Mouse (Mus musculus) liver (tissue): Measurements from ENCODE around the gene Crtac1.
A peak's percentile ranks its signal among the peaks of the same experiment; 100 is the strongest.

Source experiments
- DNase-seq: peaks from one replicate; pipeline ENCODE4 v3.0.0-alpha.2; 2020; ENCODE audit warnings: mixed read lengths

Crtac1 gene

DNA sequence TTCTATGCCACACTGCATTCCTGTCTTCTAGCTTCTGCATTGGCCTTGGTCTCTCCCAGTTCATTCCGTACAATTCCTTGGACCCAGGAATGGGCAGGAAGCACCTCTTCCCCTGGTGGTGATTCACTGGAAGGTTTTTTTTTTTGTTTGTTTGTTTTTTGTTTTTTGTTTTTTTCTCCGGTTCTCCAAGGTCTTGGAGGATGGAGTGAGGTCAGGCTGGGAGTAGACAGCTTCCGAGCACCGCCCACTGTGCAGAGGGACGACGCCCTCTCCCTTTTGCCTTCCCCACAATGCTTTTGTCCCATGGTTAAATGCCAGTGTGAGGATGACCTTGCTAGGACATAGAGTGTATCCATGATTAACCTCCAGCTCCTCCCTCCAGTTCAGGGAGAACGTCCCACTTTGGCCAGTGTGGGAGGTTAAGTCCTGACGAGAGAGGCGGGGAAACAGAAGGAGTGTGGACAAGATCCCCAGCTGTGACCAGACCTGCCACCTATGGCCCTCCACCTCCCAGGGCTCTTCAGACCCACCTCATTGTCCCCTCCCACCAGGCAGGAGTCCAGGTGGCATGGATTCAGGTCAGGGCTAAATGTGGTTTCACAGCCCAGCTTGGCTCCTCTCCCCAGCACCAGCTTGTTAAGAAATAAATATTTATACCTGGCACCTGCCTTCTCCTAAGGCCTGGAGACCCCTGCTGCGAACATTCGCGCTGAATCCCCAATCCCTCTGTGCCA, 109.1 kb downstream of the Crtac1 start:
- DNase-seq, result no peak

DNA sequence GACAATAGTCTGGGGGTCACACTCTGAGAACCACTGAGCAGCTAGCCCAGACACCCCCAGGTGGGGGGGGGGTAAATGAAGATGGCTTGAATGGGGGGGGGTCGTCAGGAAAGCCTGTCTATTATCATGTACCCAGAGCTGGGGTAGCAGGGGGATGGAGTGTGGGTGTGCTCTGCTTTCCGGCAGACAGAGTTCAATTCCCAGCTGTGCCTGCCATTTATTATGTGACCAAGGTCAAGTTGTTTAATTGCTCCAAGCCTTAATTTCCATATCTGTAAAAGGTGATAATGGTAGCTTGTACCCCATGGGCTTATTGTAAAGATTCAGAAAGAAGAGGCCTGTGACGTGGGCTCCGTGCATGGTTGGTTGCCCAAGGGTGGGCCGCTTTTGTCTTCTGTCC, 109.6 kb downstream of the Crtac1 start:
- no peak for DNase-seq

DNA sequence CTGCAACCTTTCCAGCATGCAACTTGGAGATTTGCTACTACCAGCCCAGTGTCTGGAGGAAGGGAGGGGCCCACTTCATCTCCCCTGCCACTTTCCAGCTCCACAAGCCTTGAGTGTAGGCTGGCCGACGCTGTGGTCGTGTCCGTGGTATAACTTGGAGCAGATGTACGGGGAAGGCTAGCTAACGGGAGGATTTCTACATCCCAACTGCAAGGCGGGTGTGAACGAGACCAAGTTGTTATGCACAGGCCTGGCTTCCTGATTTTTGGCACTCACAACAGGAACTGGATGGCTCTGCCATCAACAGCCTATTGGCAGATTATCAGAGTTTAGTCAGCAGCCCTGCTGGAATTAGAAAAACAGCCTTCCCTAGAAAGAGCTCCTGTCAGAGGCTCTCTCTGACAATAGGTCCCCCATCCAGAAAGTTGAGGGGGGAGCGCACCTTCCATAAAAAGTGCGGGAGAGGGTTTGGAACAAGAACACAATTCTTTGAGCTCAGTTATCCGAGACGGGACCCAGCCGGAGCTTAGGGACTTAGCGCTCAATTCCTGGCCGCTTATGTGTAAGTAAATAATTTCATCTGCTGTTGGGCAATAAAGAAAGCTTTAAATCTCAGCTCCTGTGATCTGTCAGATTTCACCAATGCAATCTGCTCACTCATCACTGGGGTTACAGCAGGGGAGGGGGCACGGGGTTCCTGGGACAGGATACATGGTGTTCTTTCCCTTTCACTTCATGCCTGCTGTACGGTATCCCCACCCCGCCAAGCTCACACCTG, 113.7 kb downstream of the Crtac1 start:
- DNase-seq, result no peak

GRCm38 (mm10) chr19:42316998-42317397, 114.6 kb downstream of the Crtac1 start:
- DNase-seq, result no peak

DNA sequence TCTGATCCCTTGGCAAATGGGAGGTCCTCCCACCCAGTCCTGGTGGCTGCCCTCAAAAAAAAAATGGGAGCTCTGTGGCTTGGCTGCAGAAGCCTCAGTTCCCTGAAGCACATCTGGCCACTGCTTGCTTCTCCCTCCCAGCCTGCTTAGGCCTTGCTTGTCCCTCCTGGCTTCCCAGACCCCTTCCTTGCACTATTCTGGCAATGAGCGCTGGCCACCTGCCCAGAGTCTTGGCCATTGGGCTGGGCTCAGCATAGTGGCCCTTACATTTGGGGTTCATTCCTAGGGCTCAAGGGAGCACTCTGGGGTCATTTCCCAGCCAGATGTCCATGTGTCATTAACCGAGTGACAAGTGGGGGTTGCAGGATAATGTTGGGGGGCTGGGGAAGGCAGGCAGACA, 115.1 kb downstream of the Crtac1 start:
- DNase-seq, result no peak

DNA sequence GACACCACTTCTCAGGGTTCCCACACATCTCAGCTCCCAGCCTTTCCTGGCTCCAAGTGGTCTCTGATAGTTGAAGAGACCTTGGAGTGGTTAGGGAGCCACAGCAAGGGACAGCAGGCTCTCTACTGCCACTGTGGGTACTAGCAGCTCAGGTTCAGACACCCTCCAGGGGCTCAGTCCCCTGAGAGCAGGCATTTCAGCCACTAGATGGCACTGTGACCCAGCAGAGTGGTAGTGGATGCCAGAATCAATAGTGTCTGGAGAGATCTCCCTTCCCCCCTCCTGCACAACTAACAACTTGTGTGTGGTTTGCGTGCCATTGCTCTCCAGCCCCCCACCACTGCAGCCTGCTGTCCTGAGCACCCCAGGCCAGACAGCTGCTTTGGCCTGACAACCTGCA, 115.7 kb downstream of the Crtac1 start:
- peak; percentile 66 for DNase-seq

DNA sequence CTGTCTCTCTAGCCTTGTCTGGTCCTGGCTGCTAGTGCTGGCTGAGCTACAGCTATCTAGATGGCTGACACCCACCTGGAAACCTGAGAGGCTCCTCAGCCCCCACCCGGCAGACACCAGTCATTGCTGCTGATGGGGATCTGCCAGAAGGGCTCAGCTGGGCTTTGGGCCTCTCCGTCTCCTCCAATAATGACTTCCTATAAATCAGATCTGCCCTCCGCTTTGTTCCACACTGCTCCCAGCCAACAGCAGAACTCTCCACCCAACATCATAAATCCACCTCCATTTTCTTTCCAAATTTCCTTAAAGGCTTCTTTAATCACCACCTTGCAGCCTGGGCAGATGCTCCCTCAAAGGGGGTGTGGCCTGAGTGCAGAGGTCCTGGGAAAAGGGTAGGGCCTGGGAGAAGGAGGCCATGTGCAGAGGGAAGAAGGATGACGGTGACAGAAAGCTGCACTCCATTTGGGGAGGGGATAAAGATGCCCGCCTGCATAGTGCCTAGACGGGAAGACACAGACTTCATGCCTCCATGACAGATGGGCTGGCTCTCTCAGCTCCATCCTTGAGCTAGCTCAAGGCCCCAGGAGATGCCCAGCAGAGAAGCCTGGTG, 116.4 kb downstream of the Crtac1 start:
- no peak for DNase-seq

- no peak for DNase-seq
These were observed 119.4 kb downstream of the Crtac1 start for GRCm38 (mm10) chr19:42312191-42312590.

DNA sequence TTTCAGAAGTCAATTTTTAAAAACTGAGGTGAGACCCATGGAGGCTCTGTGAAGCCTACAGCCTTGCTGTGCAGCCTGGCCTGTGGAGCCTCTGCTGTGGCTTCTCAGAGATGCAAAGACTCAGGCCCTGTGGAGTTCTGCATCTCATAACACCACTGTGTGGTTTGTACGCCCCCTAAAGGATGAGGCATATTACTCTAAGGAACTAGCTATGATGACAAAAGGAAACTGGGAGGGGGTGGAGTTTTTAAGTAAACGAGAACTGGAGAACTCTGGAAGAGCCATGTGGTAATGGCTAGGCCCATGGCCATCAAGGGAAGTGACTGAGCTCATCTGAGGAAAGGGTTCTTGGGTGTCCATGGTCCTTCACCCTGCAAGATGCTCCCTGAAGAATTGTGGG, 120.3 kb downstream of the Crtac1 start:
- no peak for DNase-seq

GRCm38 (mm10) chr19:42308931-42309330, 122.7 kb downstream of the Crtac1 start:
- no peak for DNase-seq

- DNase-seq, result peak; percentile 14
These were observed 124.6 kb downstream of the Crtac1 start for GRCm38 (mm10) chr19:42307019-42307418.

GRCm38 (mm10) chr19:42306202-42306601, 125.4 kb downstream of the Crtac1 start:
- peak; percentile 28 for DNase-seq

- DNase-seq, result no peak
These were observed 125.8 kb downstream of the Crtac1 start for GRCm38 (mm10) chr19:42305746-42306145.

DNA sequence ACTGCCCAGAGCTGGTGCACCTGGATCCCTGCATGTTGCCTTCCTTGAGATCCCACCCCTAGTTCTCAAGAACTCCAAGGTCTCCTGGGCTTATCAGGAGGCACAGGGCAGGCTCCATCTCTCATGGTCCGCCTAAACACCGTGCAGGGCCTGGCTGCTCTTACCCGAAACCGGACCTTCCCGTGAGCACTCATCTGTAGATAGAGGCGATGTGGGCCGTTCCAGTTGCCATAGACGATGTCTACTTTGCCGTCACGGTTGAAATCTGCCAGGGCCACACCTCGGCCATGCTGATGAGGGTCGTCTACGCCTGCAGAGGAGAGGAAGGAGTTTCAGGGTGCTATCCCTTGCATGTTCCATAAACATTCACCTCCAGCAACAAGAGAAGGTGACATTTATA, 127.1 kb downstream of the Crtac1 start:
- no peak for DNase-seq

DNA sequence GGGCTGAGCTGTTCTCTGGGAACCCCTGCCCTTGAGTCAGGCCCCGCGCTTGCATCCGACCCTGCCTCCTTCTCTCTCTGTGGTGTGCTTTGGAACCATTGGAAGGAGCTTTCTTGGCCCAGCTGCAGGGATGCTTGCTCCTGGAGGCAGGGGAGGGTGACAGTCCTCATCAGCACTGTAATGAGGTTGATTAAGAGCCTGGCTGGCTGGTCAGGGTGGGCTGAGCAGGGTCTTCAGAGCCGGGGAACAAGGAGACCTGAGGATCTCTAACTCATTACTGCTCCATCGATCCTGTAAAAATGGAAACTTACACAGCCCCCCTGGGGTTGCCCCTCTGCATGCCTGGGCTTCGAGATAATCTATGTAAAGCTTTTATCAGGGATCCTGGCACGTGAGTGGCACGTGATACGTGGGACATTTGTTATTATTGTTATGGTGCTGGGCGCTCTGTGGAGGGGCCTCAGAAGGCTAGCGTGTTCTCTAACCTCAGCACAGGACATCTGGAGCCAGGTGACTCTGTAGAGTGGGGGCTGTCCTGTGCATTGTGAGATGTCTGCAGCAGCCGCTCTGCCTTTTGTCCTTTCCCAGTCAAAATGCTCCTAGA, 128.3 kb downstream of the Crtac1 start:
- no peak for DNase-seq

- no peak for DNase-seq
These were observed 138.4 kb downstream of the Crtac1 start for GRCm38 (mm10) chr19:42293216-42293615.

DNA sequence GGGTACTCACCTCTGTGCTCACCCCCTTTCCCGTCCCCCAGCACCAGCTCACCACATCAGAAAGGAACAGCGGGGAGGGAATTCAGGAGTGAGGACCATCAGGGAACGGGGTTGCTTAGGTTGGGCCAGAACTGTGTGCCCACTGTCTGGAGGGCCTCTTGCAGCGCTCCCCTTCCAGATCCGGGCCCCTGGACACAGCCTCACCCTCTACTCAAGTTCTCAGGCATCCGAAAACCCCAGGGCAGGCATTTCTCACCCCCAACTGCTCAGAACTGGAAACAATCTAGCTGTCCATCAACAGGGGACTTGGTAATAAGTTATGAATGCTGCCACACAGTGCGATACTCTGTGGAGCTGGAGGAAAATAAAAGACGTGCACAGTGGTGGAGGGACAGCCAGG, 139.5 kb downstream of the Crtac1 start:
- no peak for DNase-seq

- DNase-seq, result no peak
These were observed 140.5 kb downstream of the Crtac1 start for GRCm38 (mm10) chr19:42290954-42291661.

DNA sequence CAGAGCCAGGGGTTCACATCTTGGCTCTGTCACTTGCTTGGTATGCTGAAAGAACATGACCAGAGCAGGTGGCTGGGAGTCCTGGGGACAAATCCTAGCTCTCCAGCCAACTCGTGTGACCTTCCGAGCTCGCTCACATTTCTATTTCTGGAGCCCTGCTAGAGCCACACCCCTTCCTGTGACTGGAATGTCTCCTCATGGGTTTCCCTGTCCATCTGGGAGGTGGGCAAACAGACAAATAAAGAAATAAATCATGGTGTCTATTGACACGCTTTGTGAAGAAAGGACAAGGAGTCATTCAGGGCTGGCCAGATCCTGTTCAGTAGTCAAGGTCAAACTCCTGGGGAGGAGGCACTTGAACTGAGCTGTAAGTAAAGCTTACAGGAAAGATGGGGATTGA, 143.2 kb downstream of the Crtac1 start:
- no peak for DNase-seq

- no peak for DNase-seq
These were observed 147.4 kb downstream of the Crtac1 start for GRCm38 (mm10) chr19:42284178-42284577.

GRCm38 (mm10) chr19:42279611-42280010, 152.0 kb downstream of the Crtac1 start:
- DNase-seq, result no peak

DNA sequence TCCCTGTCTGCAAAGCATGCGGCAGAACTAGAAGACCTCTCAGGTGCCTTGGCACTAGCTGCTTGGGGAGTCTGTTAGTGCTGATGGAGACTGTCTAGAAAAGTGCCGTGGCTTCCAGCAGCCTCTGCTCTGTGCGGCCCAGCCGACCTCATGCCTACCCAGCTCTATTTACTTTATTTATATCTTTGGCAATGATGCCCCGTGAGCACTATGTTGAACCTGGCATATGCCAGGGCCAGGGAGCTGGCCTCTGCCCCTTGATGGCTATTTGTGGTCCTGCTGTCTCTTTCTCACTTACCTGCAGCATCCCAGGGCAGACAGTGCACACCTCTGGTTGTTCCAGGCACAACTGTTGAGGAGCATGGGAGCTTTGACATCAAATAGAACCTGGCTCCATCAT, 153.1 kb downstream of the Crtac1 start:
- DNase-seq, result no peak

- DNase-seq, result no peak
These were observed 154.3 kb downstream of the Crtac1 start for GRCm38 (mm10) chr19:42277288-42277687.
